Comparison of ENCODE assay signal across 27 mouse cellular contexts in genomic region chr8:108072853-108073252, GRCm38 (mm10).
"Had no signal": no experiment of that assay in that cellular context is flagged by ENCODE, and none has a peak within 500 bp of the region (broad histone marks: within the 10 kb centered on the region; RNA-seq: fewer than 3 reads in every experiment).

No protein-coding gene starts in this region.

- H3K9me3 ChIP-seq: embryonic facial prominence, embryonic 10.5 days; embryonic facial prominence, embryonic 12.5 days; embryonic facial prominence, embryonic 13.5 days; embryonic facial prominence, embryonic 15.5 days; forebrain, embryonic 10.5 days; forebrain, embryonic 12.5 days; forebrain, embryonic 13.5 days; forebrain, embryonic 15.5 days had no signal

- H3K27ac ChIP-seq: embryonic facial prominence, embryonic 10.5 days; embryonic facial prominence, embryonic 13.5 days; embryonic facial prominence, embryonic 15.5 days; forebrain, embryonic 10.5 days; forebrain, embryonic 12.5 days; forebrain, embryonic 13.5 days; forebrain, embryonic 15.5 days; gastrocnemius, adult 2 months; heart, adult 2 months had no signal

- H3K36me3 ChIP-seq: embryonic facial prominence, embryonic 10.5 days; embryonic facial prominence, embryonic 12.5 days; embryonic facial prominence, embryonic 13.5 days; embryonic facial prominence, embryonic 15.5 days; forebrain, embryonic 10.5 days; forebrain, embryonic 12.5 days; forebrain, embryonic 15.5 days had no signal

- H3K4me2 ChIP-seq: embryonic facial prominence, embryonic 12.5 days; embryonic facial prominence, embryonic 13.5 days; embryonic facial prominence, embryonic 15.5 days; forebrain, embryonic 12.5 days; forebrain, embryonic 13.5 days; forebrain, embryonic 15.5 days had no signal

- ATAC-seq: forebrain, embryonic 13.5 days; forebrain, embryonic 14.5 days; forebrain, embryonic 15.5 days; forebrain, embryonic 16.5 days; forebrain, postnatal 0 days had no signal

- DNase-seq: cerebellum, adult 9-10 months; cerebellum, adult 9-11 months; cerebellum, postnatal 10 days; cerebellum, postnatal 14 days; cerebellum, postnatal 25 days; cerebellum, postnatal 36 days; embryo, embryonic 11 days; forebrain, postnatal 0 days; gastrocnemius, adult 2 months; gastrocnemius, postnatal 10 days; gastrocnemius, postnatal 14 days; gastrocnemius, postnatal 25 days; gastrocnemius, postnatal 36 days; heart, adult 11 months; heart, adult 18-20 months; heart, adult 2 months had no signal

- H3K4me1 ChIP-seq: forebrain, embryonic 13.5 days had no signal

- H3K4me3 ChIP-seq: embryonic facial prominence, embryonic 10.5 days; embryonic facial prominence, embryonic 12.5 days; embryonic facial prominence, embryonic 13.5 days; embryonic facial prominence, embryonic 15.5 days; erythroblast, embryonic 14.5 days; forebrain, embryonic 10.5 days; forebrain, embryonic 12.5 days; forebrain, embryonic 13.5 days; forebrain, embryonic 15.5 days; gastrocnemius, adult 2 months; heart, adult 2 months had no signal

- H3K27me3 ChIP-seq: embryonic facial prominence, embryonic 12.5 days; embryonic facial prominence, embryonic 13.5 days; forebrain, embryonic 12.5 days; forebrain, embryonic 13.5 days; forebrain, embryonic 15.5 days had no signal

- H3K9ac ChIP-seq: embryonic facial prominence, embryonic 12.5 days; embryonic facial prominence, embryonic 13.5 days; embryonic facial prominence, embryonic 15.5 days; forebrain, embryonic 12.5 days; forebrain, embryonic 13.5 days; forebrain, embryonic 15.5 days; forebrain, postnatal 0 days had no signal
